Mouse (Mus musculus): ENCODE data around the gene Daglb. TPM values are rescaled to one million over a fixed set of nuclear protein-coding genes. Genes with fewer than 3 reads are reported as not detected.
A peak's percentile ranks its signal among the peaks of the same experiment; 100 is the strongest.

Gene Daglb
- 1.4 and 1.7 TPM in 2 replicates for polyA plus RNA-seq (2012; rRNA removed)

DNA sequence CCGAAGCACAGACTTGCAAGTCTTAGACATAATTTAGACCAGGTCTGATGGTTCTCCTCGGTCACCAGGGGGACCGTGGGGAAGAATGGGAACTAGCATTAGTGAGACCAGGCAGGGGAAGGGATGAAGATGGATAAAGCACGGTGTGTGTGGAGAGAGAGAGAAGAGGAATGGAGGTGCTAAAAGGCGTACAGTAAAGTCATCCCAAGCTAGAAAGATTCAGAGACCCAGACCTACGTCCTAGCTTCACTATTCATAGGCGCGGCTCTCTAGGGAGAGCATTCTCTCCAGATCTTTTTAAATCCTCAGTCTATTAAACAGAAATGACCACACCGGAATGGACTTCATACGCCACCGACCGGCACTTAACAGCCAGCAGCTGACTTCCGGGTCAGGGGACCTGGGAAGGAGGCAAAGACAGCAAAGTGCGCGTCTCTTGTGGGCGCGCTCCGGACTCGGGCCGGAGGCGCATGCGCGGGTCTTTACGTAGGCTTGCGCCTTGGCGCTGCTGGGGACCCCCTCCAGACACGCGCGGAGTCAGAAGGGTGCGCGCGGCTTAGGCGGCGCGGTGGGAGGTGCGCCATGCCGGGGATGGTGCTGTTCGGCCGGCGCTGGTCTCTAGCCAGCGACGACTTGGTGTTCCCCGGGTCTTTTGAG lies at the start of gene Daglb:
Gene Daglb, plus strand, starts transcription at position 485 of the 657 bp plus-strand sequence.
- peak; percentile 77 for TF ChIP-seq POLR2A (IDR thresholded peaks at IDR 0.05; ENCODE audit: control insufficient read depth, low read depth, low read length)
- no peak for TF ChIP-seq CTCF (IDR thresholded peaks at IDR 0.05; ENCODE audit: control insufficient read depth, insufficient read depth, insufficient replicate concordance, low read depth, low read length)
- Histone ChIP-seq H3K36me3 (ENCODE audit: control insufficient read depth, insufficient read depth, low read length) (no peaks in the 10 kb centered on the region), H3K4me1 (ENCODE audit: control insufficient read depth, insufficient read depth, low read length) (peaks cover 16% of the 10 kb centered on the region), H3K27me3 (ENCODE audit: control insufficient read depth, insufficient read depth, low read length) (no peaks in the 10 kb centered on the region), H3K27ac (ENCODE audit: control insufficient read depth, insufficient read depth, low read depth, low read length) (no peak within 1 kb of the TSS; the same call in 1 of the 2 replicates), H3K4me3 (ENCODE audit: control insufficient read depth, low read depth, low read length) (peak within 1 kb of the TSS; percentile 85)

DNA sequence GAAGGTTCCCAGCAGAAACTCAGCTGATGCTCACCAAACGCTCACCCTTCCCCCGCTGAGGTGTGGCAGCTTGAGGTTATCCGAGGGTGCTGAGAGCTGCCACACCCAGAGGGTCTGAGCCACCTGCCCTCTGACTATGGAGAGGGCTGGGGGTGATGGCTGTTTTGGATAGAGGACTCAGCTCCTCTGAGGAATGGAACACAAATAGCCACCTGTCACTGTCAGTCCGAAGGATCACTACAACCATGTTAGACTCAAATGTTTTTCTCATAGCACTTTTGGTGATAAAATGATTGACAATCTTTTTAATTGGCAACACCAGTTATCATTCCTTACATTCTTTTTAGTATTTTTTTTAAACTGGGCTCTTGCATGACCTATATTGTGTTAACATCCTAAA lies 42.9 kb upstream of the Daglb start:
- no peaks in the 10 kb centered on the region for H3K4me1 ChIP-seq (ENCODE audit: control insufficient read depth, insufficient read depth, low read length)
- TF ChIP-seq POLR2A (IDR thresholded peaks at IDR 0.05; ENCODE audit: control insufficient read depth, low read depth, low read length): no peak
- no peak for TF ChIP-seq CTCF (IDR thresholded peaks at IDR 0.05; ENCODE audit: control insufficient read depth, insufficient read depth, insufficient replicate concordance, low read depth, low read length)
- no peak overlapping the region for H3K4me3 ChIP-seq (ENCODE audit: control insufficient read depth, low read depth, low read length)
- no peaks in the 10 kb centered on the region for H3K27me3 ChIP-seq (ENCODE audit: control insufficient read depth, insufficient read depth, low read length)
- H3K36me3 ChIP-seq (ENCODE audit: control insufficient read depth, insufficient read depth, low read length): no peaks in the 10 kb centered on the region; the same call in none of the 2 replicates
- H3K27ac ChIP-seq (ENCODE audit: control insufficient read depth, insufficient read depth, low read depth, low read length): no peak overlapping the region

DNA sequence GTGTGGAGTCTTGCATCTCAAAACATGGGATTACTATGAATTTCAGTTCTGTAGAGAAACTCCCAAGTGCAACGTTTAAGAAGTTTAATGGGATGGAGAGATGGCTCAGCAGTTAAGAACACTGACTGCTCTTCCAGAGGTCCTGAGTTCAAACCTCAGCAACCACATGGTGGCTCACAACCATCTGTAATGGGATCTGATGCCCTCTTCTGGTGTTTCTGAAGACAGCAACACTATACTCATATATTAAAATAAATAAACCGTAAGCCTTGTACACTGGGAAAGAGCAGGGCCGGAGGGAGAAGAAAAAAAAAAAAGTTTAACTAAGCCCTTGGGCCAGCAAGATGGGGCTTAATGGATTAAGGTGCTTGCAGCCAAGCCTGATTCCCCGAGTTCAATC lies 41.4 kb upstream of the Daglb start:
- Histone ChIP-seq H3K4me3 (ENCODE audit: control insufficient read depth, low read depth, low read length) (no peak overlapping the region), H3K27me3 (ENCODE audit: control insufficient read depth, insufficient read depth, low read length) (no peaks in the 10 kb centered on the region), H3K4me1 (ENCODE audit: control insufficient read depth, insufficient read depth, low read length) (no peaks in the 10 kb centered on the region), H3K27ac (ENCODE audit: control insufficient read depth, insufficient read depth, low read depth, low read length) (no peak overlapping the region), H3K36me3 (ENCODE audit: control insufficient read depth, insufficient read depth, low read length) (no peaks in the 10 kb centered on the region; the same call in none of the 2 replicates)
- no peak for TF ChIP-seq POLR2A (IDR thresholded peaks at IDR 0.05; ENCODE audit: control insufficient read depth, low read depth, low read length)
- TF ChIP-seq CTCF (IDR thresholded peaks at IDR 0.05; ENCODE audit: control insufficient read depth, insufficient read depth, insufficient replicate concordance, low read depth, low read length): no peak

DNA sequence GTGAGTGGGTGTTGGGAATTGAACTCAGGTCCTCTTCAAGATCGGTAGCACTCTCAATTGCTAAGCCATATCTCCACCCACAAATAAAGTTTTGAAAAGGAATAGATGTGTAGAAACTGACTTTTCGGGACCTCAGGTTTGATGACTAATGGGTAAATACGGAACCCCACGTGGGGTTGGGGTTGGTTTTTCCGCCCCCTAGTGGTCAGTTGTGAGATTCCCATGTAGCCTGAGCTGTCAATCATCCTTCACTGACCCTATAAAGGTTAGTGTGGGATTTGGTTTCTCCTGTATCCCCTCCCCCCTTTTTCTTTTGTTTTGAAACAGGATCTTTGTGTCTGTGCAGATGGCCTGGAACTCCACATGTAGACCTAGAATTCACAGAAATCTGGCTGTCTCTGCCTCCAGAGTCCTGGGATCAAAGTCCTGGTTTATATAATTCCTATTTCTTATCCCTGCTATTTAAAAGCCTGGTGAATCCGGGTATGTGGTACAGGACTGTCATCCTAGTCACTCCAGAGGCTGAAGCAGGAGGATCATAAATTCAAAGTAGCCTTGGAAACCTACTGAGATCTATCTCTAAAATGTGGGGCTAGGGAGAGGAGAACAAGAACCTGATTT lies 40.4 kb upstream of the Daglb start:
- H3K36me3 ChIP-seq (ENCODE audit: control insufficient read depth, insufficient read depth, low read length): no peaks in the 10 kb centered on the region; the same call in 1 of the 2 replicates
- no peaks in the 10 kb centered on the region for H3K4me1 ChIP-seq (ENCODE audit: control insufficient read depth, insufficient read depth, low read length)
- H3K27me3 ChIP-seq (ENCODE audit: control insufficient read depth, insufficient read depth, low read length): no peaks in the 10 kb centered on the region
- H3K27ac ChIP-seq (ENCODE audit: control insufficient read depth, insufficient read depth, low read depth, low read length): no peak overlapping the region
- H3K4me3 ChIP-seq (ENCODE audit: control insufficient read depth, low read depth, low read length): no peak overlapping the region
- peak; percentile 56; the same call in 1 of the 2 replicates for TF ChIP-seq CTCF (IDR thresholded peaks at IDR 0.05; ENCODE audit: control insufficient read depth, insufficient read depth, insufficient replicate concordance, low read depth, low read length)
- TF ChIP-seq POLR2A (IDR thresholded peaks at IDR 0.05; ENCODE audit: control insufficient read depth, low read depth, low read length): no peak

DNA sequence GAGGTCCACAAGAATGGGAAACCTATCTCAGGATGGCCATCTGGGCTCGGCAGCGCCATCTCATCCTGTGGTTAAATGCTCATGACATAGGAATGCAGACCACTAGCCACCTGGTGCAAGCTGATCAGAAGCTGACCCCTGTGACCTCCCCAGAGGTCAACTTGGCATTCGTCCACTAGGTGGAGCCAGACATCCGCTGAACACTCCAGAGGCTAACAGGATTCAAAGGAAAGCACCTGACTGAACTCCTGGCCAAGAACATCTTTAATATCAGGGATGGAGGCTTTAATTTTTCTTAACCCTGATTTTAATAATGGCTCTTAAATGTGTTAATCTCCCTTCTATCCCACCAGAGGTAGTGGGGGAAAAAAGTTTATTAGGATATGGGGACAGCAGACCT lies 30.0 kb upstream of the Daglb start:
- Histone ChIP-seq H3K4me1 (ENCODE audit: control insufficient read depth, insufficient read depth, low read length) (no peaks in the 10 kb centered on the region), H3K36me3 (ENCODE audit: control insufficient read depth, insufficient read depth, low read length) (no peaks in the 10 kb centered on the region), H3K27ac (ENCODE audit: control insufficient read depth, insufficient read depth, low read depth, low read length) (no peak overlapping the region), H3K27me3 (ENCODE audit: control insufficient read depth, insufficient read depth, low read length) (no peaks in the 10 kb centered on the region), H3K4me3 (ENCODE audit: control insufficient read depth, low read depth, low read length) (no peak overlapping the region)
- TF ChIP-seq POLR2A (IDR thresholded peaks at IDR 0.05; ENCODE audit: control insufficient read depth, low read depth, low read length): no peak
- peak; percentile 80 for TF ChIP-seq CTCF (IDR thresholded peaks at IDR 0.05; ENCODE audit: control insufficient read depth, insufficient read depth, insufficient replicate concordance, low read depth, low read length)

DNA sequence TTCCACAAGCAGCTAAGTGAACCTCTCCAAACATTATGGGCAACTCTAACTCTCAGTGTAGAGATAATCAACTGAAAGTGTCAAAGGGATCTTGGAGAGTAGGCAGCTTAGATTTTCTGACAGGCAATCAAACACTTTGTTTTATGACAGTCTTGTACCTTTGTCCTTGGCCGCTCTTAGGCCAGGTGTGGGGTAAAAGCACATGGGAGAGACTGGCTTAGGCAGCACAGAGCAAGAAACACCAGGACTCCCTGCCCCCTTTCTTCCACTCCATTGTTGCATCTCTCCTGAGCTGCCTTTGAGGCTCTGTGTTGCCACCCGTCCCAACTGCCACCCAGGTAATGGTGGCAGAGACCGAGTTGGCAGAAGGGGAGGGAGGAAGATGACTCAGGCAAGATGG lies 23.1 kb upstream of the Daglb start:
- no peak overlapping the region for H3K27ac ChIP-seq (ENCODE audit: control insufficient read depth, insufficient read depth, low read depth, low read length)
- no peak for TF ChIP-seq POLR2A (IDR thresholded peaks at IDR 0.05; ENCODE audit: control insufficient read depth, low read depth, low read length)
- H3K4me1 ChIP-seq (ENCODE audit: control insufficient read depth, insufficient read depth, low read length): no peaks in the 10 kb centered on the region
- no peaks in the 10 kb centered on the region for H3K27me3 ChIP-seq (ENCODE audit: control insufficient read depth, insufficient read depth, low read length)
- no peak overlapping the region for H3K4me3 ChIP-seq (ENCODE audit: control insufficient read depth, low read depth, low read length)
- H3K36me3 ChIP-seq (ENCODE audit: control insufficient read depth, insufficient read depth, low read length): no peaks in the 10 kb centered on the region

DNA sequence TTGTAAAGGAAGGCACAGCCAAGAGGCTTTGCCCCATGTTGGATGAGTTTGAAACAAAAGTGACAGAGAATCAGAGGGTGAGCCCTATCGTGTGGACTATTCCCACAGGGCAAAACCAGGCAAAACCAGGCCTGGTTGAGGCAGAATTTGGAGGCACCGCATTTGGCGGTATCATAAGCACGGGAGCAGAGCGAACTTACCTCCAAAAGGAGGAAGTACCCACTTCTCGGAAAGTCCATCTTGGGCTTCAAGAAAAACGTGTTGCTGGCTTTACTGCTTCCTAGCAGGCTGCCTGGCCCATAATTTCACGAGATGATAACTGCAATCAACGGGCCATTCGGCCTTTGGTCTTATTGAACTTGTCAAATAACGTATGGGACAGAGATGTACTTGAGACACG lies 22.6 kb upstream of the Daglb start:
- Histone ChIP-seq H3K36me3 (ENCODE audit: control insufficient read depth, insufficient read depth, low read length) (no peaks in the 10 kb centered on the region), H3K4me1 (ENCODE audit: control insufficient read depth, insufficient read depth, low read length) (no peaks in the 10 kb centered on the region), H3K27me3 (ENCODE audit: control insufficient read depth, insufficient read depth, low read length) (no peaks in the 10 kb centered on the region), H3K4me3 (ENCODE audit: control insufficient read depth, low read depth, low read length) (no peak overlapping the region), H3K27ac (ENCODE audit: control insufficient read depth, insufficient read depth, low read depth, low read length) (no peak overlapping the region)
- no peak for TF ChIP-seq CTCF (IDR thresholded peaks at IDR 0.05; ENCODE audit: control insufficient read depth, insufficient read depth, insufficient replicate concordance, low read depth, low read length)
- no peak for TF ChIP-seq POLR2A (IDR thresholded peaks at IDR 0.05; ENCODE audit: control insufficient read depth, low read depth, low read length)
